Mouse (Mus musculus) right cerebral cortex, postnatal 4 days (tissue): Measurements from ENCODE around the gene Cops6.

Experiments used
- DNase-seq: peaks from one replicate; pipeline ENCODE4 v3.0.0-alpha.2; 2022

Cops6 gene

GRCm38 (mm10) chr5:138187661-138188306, 26.9 kb downstream of the Cops6 start:
- peak; percentile 47 for DNase-seq

- DNase-seq: peak; percentile 70
Observed at GRCm38 (mm10) chr5:138193771-138194727, 33.2 kb downstream of the Cops6 start, which contains the start of gene Mblac1. Gene Mblac1, plus strand, starts transcription at chr5:138194314.

GRCm38 (mm10) chr5:138194755-138195345, 34.0 kb downstream of the Cops6 start:
- peak; percentile 44 for DNase-seq

GRCm38 (mm10) chr5:138195463-138195862, 34.6 kb downstream of the Cops6 start:
- no peak for DNase-seq

GRCm38 (mm10) chr5:138199576-138199975, 38.7 kb downstream of the Cops6 start:
- no peak for DNase-seq

- DNase-seq: no peak
Observed at GRCm38 (mm10) chr5:138202086-138202485, 41.2 kb downstream of the Cops6 start.

- DNase-seq: no peak
Observed at GRCm38 (mm10) chr5:138207253-138207652, 46.4 kb downstream of the Cops6 start.

GRCm38 (mm10) chr5:138207873-138208272, 47.0 kb downstream of the Cops6 start:
- DNase-seq: no peak
